Mouse (Mus musculus): ENCODE results near the gene Scn1a.

DNA sequence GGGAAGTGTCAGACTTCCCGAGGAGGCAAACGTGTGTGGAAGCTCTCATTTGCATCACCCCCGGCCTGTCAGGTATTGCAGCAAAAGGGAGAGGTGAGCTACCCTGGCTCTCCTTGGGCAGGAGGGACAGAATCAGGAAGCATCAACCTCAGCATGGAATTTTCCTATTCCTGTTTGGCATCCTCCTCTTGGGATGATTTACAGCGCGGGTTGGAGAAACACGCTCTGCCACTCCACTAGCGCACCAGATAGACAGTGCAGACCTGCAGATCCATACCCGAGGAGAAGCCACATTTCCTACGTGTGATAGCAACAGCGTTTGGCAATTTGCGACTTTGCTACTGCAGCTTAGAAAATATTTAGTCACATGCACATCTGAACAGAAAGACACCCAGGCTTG is 32.2 kb downstream of the Scn1a start:
- TF ChIP-seq CTCF (conservative IDR thresholded peaks at IDR 0.05; ENCODE audit: low read length) (no peak), NANOG (IDR thresholded peaks at IDR 0.05; ENCODE audit: borderline replicate concordance, low read length) (no peak)

Data from E14TG2a.4 (cell line).